Mouse (Mus musculus): ENCODE results near the gene Fam219a.

- TF ChIP-seq CTCF (conservative IDR thresholded peaks at IDR 0.05; ENCODE audit: low read length) = no peak
- no peak for TF ChIP-seq NANOG (IDR thresholded peaks at IDR 0.05; ENCODE audit: borderline replicate concordance, low read length)
Observed at GRCm38 (mm10) chr4:41497995-41498845, 71.1 kb downstream of the Fam219a start.

Data from E14TG2a.4 (cell line).